Mouse (Mus musculus) Patski (cell line): ENCODE results near the gene Csnk1g1. TPM values are rescaled to one million over a fixed set of nuclear protein-coding genes. Genes with fewer than 3 reads are reported as not detected.

Experiments
- ATAC-seq: fragments of 100-300 bp; one replicate; pipeline ENCODE4 v1.8.0; 2021
- CTCF ChIA-PET: fragments of 350-600 bp; sonication (Branson Sonifier 250); formaldehyde crosslinking; loops from one replicate; lab custom pipeline; 2022; ENCODE audit warnings: inconsistent platforms; lab: Charles Lee
- POLR2A ChIA-PET: fragments of 350-600 bp; sonication (Branson Sonifier 250); formaldehyde crosslinking; loops from one replicate; lab custom pipeline; 2022; ENCODE audit warnings: antibody characterized with exemption, inconsistent platforms; lab: Charles Lee
- DNase-seq: peaks from one replicate; pipeline ENCODE4 v3.0.0-alpha.2; 2011; ENCODE audit warnings: low read depth, low spot score
- H3K27me3 ChIP-seq: fragments of 371-371 bp; one replicate; pipeline ENCODE4 v1.5.1; 2021
- CTCF ChIP-seq: fragments of 100-300 bp; IDR thresholded peaks from one replicate; pipeline ENCODE4 v1.5.1; 2021
- in situ Hi-C: fragments of 300-500 bp; cut with MboI; formaldehyde crosslinking; loops from 3 replicates; pipeline ENCODE4 v1.11.1; 2018; ENCODE audit warnings: low pct_unique_long_range_greater_than_20kb, mixed read lengths
- polyA plus RNA-seq: library from polyadenylated mRNA; unstranded; gene quantifications from one replicate; pipeline ENCODE4 v1.2.3, GENCODE M21; 2021

Csnk1g1 gene
- polyA plus RNA-seq, 1 experiment from 2014 or later: 13.1 TPM

DNA sequence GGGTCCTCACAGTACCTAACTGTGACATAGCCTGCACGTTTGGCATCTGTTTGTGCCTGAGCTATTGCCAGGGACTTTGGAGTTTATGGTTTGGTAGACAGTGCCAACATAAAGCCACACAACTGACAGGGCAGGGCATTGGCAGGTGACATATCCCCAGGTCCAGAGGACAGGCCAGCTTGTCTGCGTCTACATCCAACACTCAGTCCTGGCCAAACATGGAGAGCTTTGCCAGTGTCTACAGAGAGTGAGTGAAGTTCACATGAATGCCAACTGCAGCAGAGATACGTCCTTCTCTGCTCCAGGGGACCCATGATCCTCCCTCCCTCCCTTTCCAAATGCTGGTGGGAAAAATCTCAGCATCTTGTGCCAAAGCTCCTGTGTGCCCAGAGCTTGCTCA, 175.4 kb downstream of the Csnk1g1 start:
- ATAC-seq: no peak
- CTCF ChIA-PET: interaction anchor here (1.2 to 1.3 kb wide), 2 partner anchors 10 to 17 kb away, joined by 3 read pairs; no protein-coding TSS in a partner anchor
- DNase-seq: no peak
- in situ Hi-C loops: no loop called here
- H3K27me3 ChIP-seq: no peaks in the 10 kb centered on the region
- POLR2A ChIA-PET: no interaction called here
- no peak for TF ChIP-seq CTCF

DNA sequence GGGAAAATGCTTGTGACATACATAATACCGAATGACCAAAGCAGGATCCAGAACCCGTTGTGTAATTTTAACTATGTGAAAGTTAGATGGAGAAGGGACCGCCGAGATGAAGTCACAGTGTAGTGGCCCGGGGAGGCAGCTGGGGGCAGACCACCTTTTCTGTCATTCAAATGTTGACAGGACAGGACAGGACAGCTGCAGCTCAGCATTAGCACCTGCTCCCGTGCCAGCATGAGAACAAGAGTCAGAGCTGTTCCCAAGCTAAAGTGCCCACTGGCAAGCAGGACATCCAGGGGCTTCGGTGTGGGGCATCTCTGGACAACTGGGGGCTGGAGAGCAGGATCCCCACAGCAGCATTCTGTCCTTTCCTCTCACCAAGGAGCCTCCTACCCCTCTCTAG, 178.3 kb downstream of the Csnk1g1 start:
- ATAC-seq: no peak
- no peaks in the 10 kb centered on the region for H3K27me3 ChIP-seq
- in situ Hi-C loops: no loop called here
- no peak for DNase-seq
- ChIA-PET POLR2A (no interaction called here), CTCF (interaction anchor here (1.6 kb wide), 1 partner anchor 12 kb away, joined by 3 read pairs; no protein-coding TSS in a partner anchor)
- TF ChIP-seq CTCF: no peak

DNA sequence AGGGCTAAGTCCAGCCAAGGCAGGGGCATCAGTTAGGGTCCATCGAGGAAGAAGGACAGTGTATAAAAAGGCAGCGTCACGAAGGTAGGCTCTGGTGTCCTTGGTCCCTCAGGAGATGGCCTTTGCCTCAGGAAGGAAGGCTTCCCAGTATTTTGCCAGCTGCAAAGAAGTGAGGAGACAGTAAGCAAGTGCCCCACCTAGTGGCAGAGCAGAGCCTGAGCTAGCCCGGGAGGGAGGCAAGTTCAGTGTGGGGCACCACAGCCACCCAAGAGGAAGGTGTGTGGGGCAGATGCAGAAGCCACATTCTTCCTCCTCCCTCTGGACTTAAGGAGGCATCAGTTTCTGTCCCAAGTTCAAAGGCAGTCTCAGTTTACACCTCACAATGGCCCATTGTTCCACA, 179.7 kb downstream of the Csnk1g1 start:
- ChIA-PET POLR2A (no interaction called here), CTCF (interaction anchor here (0.9 to 1.6 kb wide), 3 partner anchors 11 to 21 kb away, joined by 3 read pairs; no protein-coding TSS in a partner anchor)
- no peaks in the 10 kb centered on the region for H3K27me3 ChIP-seq
- in situ Hi-C loops: no loop called here
- TF ChIP-seq CTCF: peak; percentile 75
- ATAC-seq (no peak), DNase-seq (no peak)

DNA sequence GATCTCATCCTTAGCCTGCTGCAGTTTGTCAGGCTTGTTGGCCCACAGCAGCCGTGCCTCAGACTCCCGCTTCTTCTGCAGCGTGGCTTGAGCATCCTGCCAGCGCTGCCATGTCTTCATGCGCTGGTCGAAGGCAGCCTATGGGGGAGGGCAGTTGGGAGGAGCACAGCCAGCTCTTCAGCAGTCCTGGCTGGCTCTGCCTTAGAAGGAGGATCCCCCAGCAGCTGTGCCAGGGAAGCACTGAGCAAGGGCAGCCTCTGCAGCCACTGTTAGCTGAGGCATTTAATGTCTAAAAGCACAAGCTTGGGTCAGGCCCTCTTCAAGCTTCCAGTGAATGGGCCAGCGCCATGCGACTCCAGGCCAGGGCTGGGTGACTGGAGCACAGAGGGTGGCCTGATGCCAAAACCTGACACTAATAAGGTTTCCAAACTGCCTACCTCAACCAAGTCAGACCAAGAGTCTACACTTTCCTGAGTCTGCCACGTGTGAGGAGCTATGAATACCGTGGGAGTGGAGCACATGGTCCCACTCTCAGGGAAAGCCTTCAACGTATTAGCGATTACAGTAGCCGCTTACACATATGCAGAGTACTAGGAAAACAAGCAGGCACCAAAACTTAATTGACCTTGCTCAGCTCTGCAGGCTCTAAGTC, 182.0 kb downstream of the Csnk1g1 start:
- H3K27me3 ChIP-seq: no peaks in the 10 kb centered on the region
- POLR2A ChIA-PET: no interaction called here
- no peak for ATAC-seq
- TF ChIP-seq CTCF: no peak
- in situ Hi-C loops: no loop called here
- CTCF ChIA-PET: interaction anchor here (1.2 to 2.0 kb wide), 3 partner anchors 12 to 23 kb away, joined by 3 to 7 read pairs (median 7); no protein-coding TSS in a partner anchor
- DNase-seq: no peak

DNA sequence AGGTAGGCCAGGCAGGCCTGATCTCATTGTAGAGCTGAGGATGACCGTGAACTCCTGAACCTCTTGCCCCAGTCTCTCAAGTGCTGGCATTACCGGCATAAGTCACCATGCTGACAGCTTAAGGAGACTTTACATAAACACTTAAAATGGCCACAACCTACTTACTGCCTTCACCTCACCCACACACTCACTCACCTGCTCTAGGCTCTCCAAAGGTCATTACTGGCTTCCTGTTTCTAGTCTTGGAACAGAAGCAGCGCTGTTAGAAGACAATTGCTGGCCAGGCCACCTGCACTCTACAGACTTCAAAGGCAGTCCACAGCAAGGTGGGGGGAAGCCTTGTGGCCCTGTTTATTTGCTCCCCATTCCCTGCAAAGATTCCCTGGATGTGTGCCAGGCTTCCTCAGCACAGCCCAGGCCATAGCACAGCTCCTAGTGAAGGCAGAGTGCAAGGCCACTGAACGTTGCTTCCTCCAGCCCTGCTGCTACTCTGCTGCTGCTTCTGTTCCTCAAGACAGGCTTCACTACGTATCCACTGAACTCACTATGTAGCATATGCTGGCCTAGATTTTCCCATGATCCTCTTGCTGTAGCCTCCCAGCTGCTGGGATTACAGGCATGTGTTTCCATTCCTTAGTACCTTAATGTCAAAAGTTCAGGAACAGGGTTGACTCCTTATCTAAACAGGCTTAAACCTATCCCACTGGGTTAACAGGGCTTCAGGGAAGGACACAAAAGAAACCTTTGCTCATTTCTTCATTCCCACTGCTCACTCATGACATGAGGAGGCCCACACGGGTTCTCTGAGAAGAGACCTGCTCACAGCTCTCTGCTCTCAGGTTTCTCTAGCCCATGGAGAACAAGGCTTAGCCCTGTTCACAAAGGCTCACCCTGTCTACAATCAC, 182.9 kb downstream of the Csnk1g1 start:
- TF ChIP-seq CTCF: no peak
- ATAC-seq (no peak), DNase-seq (no peak)
- ChIA-PET CTCF (interaction anchor here (1.2 to 2.0 kb wide), 3 partner anchors 13 to 23 kb away, joined by 3 to 7 read pairs (median 7); no protein-coding TSS in a partner anchor), POLR2A (interaction anchor here (1.5 kb wide), 1 partner anchor 13 kb away, joined by 3 read pairs; no protein-coding TSS in a partner anchor)
- no peaks in the 10 kb centered on the region for H3K27me3 ChIP-seq
- in situ Hi-C loops: no loop called here

DNA sequence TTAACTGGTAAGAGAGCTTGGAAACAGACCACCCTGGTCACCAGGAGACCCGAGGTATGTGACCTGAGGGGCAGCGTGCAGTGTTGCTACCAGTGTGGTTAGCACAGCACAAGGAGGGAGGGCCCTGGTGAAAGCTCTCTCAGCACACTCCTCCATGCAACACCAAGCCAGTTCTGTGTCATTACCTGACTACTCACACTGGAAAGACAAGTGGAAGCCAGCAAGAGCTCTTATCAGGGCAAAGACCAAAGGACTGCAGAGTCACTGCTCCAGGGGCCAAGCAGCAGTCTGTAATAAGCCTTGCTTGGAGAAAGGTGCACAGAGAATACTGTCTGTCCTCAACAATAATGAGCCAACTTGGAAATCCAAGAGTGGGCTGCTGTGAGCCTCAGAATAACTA, 183.9 kb downstream of the Csnk1g1 start:
- ChIA-PET CTCF (interaction anchor here (1.8 kb wide), 1 partner anchor 18 kb away, joined by 4 read pairs; no protein-coding TSS in a partner anchor), POLR2A (interaction anchor here (1.5 kb wide), 1 partner anchor 12 kb away, joined by 3 read pairs; no protein-coding TSS in a partner anchor)
- no peak for TF ChIP-seq CTCF
- in situ Hi-C loops: no loop called here
- no peak for ATAC-seq
- H3K27me3 ChIP-seq: no peaks in the 10 kb centered on the region
- DNase-seq: no peak

Other genes with a start within 250 kb of the Csnk1g1 start
- gene Oaz2, start 240.9 kb upstream of the Csnk1g1 start, polyA plus RNA-seq: 197 TPM
- 25.7 TPM for gene Zfp609, start 81.4 kb upstream of the Csnk1g1 start, polyA plus RNA-seq
- 66.1 TPM for gene Pclaf, start 18.7 kb upstream of the Csnk1g1 start, polyA plus RNA-seq
- 41.0 TPM for gene Trip4, start 130 bp upstream of the Csnk1g1 start, polyA plus RNA-seq
- gene Ppib, start 151.3 kb downstream of the Csnk1g1 start, polyA plus RNA-seq: 715 TPM
- 0.44 TPM for gene Snx22, start 160.8 kb downstream of the Csnk1g1 start, polyA plus RNA-seq
- 103 TPM for gene Snx1, start 217.7 kb downstream of the Csnk1g1 start, polyA plus RNA-seq
- gene Ciao2a, start 217.7 kb downstream of the Csnk1g1 start, polyA plus RNA-seq: 94.8 TPM
- 0.19 TPM for gene Dapk2, start 249.3 kb downstream of the Csnk1g1 start, polyA plus RNA-seq